Mouse (Mus musculus) embryonic facial prominence, embryonic 12.5 days (tissue): ENCODE results near the gene Mob3a. TPM values are rescaled to one million over a fixed set of nuclear protein-coding genes. Genes with fewer than 3 reads are reported as not detected.

Source experiments
- ATAC-seq: fragments of 200-750 bp; cut with Nextera tagmentation; 2 replicates; pipeline ENCODE4 v1.8.0; 2017; ENCODE audit not compliant: insufficient number of reproducible peaks, insufficient read depth, low FRiP score, low TSS enrichment
- H3K27ac ChIP-seq: fragments of 300-500 bp; sonication (generic); 2 replicates; pipeline ENCODE4 v1.5.1; 2016; ENCODE audit warnings: mild to moderate bottlenecking
- H3K27me3 ChIP-seq: fragments of 300-500 bp; sonication (generic); 2 replicates; pipeline ENCODE4 v1.6.1; 2016; ENCODE audit warnings: mild to moderate bottlenecking, moderate library complexity
- H3K36me3 ChIP-seq: fragments of 300-500 bp; sonication (generic); 2 replicates; pipeline ENCODE4 v1.6.1; 2016; ENCODE audit warnings: mild to moderate bottlenecking
- H3K4me1 ChIP-seq: fragments of 300-500 bp; sonication (generic); 2 replicates; pipeline ENCODE4 v1.6.1; 2016
- H3K4me2 ChIP-seq: fragments of 300-500 bp; sonication (generic); replicated peaks from 2 replicates; pipeline ENCODE4 v1.6.1; 2016; ENCODE audit warnings: mild to moderate bottlenecking, moderate library complexity
- H3K4me3 ChIP-seq: fragments of 300-500 bp; sonication (generic); 2 replicates; pipeline ENCODE4 v1.5.1; 2016; ENCODE audit warnings: mild to moderate bottlenecking
- H3K9ac ChIP-seq: fragments of 300-500 bp; sonication (generic); 2 replicates; pipeline ENCODE4 v1.6.1; 2016; ENCODE audit warnings: mild to moderate bottlenecking, moderate library complexity
- H3K9me3 ChIP-seq: fragments of 300-500 bp; sonication (generic); 2 replicates; pipeline ENCODE4 v1.6.1; 2016; ENCODE audit warnings: mild to moderate bottlenecking, moderate library complexity
- WGBS: fragments of 180-500 bp; shearing (Covaris S2); methylation state at CpG from one replicate; pipeline ENCODE4 v1.1.7; 2016; 5-methylcytosine and 5-hydroxymethylcytosine counted together
- polyA plus RNA-seq: library from polyadenylated mRNA; unstranded; fragments of >200 nt; fragmentation: Nextera tagmentation; extraction: Ambion mirVana; gene quantifications from 2 replicates; pipeline ENCODE4 v1.2.1, GENCODE M21; 2016

Gene Mob3a
- polyA plus RNA-seq, 1 experiment from 2014 or later = 57.4 TPM

DNA sequence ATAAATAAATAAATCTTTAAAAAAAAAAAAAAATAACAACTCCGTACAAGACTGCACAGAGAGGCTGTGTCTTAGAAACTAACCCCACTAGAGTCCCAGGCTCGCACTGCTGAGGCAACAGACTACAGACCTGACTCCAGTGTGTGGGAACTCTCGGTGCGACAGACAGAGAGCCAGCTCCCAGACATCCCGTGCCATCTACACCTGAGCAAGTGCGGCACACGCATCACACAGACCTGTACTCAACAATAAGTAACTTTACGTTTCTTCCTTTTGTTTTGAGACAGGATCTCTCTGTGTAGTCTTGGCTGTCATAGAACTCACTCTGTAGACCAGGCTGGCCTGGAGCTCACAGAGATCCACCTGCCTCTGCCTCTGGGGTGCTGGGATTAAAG is 4.4 kb downstream of the Mob3a start:
- peaks cover 20% of the 10 kb centered on the region for H3K36me3 ChIP-seq
- H3K9ac ChIP-seq = no peak overlapping the region
- H3K4me3 ChIP-seq = no peak overlapping the region
- 91% methylated on average over 8 of the region's 8 CpGs for WGBS
- no peak overlapping the region for H3K27ac ChIP-seq
- no peaks in the 10 kb centered on the region for H3K9me3 ChIP-seq
- no peak for ATAC-seq
- no peaks in the 10 kb centered on the region for H3K27me3 ChIP-seq
- H3K4me2 ChIP-seq = no peak overlapping the region
- peaks cover 13% of the 10 kb centered on the region for H3K4me1 ChIP-seq

DNA sequence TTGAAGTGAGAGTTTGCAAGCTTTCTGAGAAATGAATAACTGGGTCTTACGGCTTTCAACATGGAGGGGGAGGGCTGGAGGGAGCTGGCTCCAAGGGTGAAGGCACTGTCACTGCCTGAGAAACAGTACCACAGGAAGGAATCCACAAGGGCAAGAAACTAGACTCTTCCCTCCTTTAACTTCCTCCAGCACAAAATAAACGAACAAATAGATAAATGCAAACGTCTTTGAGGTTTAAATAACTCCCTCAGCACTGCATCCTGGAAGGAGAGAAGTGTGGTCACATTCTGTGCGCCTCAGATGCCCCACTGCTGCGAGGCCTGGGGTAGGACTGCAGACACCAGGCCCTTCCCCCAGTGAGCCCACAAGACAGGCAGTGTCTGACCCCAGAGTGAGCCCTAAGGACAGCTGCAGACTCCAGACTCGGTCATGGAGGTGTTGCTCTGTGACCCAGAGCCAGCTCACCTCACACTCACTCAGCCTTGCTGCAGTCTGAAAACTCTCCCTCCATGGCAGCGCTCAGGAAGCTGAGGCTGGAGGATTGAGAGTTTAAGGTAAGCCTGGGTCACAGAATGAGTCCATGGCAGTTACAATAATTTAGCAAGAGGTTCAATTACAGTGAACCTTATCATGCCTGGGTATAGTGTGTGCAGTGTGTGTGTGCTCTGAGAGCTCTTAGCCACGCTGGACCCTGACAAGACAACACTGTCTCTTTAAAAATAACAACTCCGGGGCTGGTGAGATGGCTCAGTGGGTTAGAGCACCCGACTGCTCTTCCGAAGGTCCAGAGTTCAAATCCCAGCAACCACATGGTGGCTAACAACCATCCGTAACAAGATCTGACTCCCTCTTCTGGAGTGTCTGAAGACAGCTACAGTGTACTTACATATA is 5.0 kb downstream of the Mob3a start:
- no peak overlapping the region for H3K4me2 ChIP-seq
- no peak overlapping the region for H3K27ac ChIP-seq
- peaks cover 20% of the 10 kb centered on the region for H3K36me3 ChIP-seq
- ATAC-seq = no peak
- WGBS = 68% methylated on average over 12 of the region's 12 CpGs
- no peak overlapping the region for H3K4me3 ChIP-seq
- no peak overlapping the region for H3K9ac ChIP-seq
- H3K27me3 ChIP-seq = no peaks in the 10 kb centered on the region
- peaks cover 13% of the 10 kb centered on the region for H3K4me1 ChIP-seq
- no peaks in the 10 kb centered on the region for H3K9me3 ChIP-seq

DNA sequence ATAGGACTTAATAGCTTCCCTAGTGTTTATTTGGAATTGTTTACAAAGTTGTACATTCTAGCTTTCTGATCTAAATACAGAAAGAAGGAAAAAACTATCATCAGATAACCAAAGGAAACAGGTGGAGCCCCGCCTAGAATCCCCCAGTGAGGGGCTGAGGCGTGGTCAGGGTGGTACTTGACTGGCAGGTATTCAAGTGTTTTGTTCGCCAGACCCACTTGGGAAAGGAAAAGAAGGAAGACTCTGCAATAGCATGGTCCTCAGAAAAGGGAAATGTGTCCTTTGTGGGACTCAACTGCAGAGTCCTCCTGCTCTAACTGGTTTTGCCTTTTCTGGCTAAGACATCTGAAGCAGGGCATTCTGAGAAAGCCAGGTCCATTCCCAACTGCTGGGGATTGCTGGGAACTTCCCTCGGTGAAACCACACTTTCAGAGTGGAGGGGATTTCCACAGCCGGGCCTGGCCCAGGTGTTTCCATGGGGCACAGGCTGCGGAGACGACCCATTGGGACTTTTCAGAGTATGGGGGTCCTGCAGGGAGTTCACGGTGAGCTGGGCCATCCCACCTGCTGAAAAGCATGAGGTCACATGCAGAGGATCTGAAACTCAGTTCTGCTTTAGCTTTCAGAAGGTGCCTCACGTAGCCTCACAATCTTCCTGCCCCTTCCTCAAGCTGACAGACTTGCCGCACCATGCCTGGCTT is 5.8 kb downstream of the Mob3a start:
- Histone ChIP-seq H3K27ac (no peak overlapping the region), H3K4me1 (peaks cover 12% of the 10 kb centered on the region), H3K4me2 (no peak overlapping the region), H3K4me3 (no peak overlapping the region), H3K9me3 (no peaks in the 10 kb centered on the region), H3K36me3 (peaks cover 25% of the 10 kb centered on the region), H3K27me3 (no peaks in the 10 kb centered on the region), H3K9ac (no peak overlapping the region)
- WGBS = 75% methylated on average over 10 of the region's 10 CpGs
- no peak for ATAC-seq

DNA sequence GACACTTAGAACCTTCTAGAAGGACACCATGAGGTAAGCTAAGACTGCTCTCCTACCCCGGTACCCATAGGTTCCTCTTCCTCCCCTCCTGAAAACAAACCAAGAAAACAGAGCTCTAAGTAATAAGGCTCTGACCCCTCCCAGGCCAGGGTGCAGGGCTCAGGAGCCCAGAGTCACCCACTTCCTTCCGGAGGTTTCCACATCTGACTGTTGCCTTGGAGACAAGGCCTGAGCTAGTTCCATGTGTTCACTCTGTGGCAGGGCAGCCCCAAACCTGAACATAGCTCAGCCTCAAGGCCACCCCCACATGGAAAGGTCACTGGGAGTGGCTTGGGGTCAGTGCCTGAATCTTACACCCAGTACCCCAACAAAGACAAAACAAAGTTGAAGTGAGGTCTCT is 6.6 kb downstream of the Mob3a start:
- H3K4me3 ChIP-seq = no peak overlapping the region
- ATAC-seq = no peak
- 75% methylated on average over 2 of the region's 2 CpGs for WGBS
- no peak overlapping the region for H3K9ac ChIP-seq
- H3K9me3 ChIP-seq = no peaks in the 10 kb centered on the region
- peaks cover 4% of the 10 kb centered on the region; the same call in 1 of the 2 replicates for H3K4me1 ChIP-seq
- no peak overlapping the region for H3K27ac ChIP-seq
- peaks cover 32% of the 10 kb centered on the region for H3K36me3 ChIP-seq
- no peaks in the 10 kb centered on the region for H3K27me3 ChIP-seq
- no peak overlapping the region for H3K4me2 ChIP-seq

DNA sequence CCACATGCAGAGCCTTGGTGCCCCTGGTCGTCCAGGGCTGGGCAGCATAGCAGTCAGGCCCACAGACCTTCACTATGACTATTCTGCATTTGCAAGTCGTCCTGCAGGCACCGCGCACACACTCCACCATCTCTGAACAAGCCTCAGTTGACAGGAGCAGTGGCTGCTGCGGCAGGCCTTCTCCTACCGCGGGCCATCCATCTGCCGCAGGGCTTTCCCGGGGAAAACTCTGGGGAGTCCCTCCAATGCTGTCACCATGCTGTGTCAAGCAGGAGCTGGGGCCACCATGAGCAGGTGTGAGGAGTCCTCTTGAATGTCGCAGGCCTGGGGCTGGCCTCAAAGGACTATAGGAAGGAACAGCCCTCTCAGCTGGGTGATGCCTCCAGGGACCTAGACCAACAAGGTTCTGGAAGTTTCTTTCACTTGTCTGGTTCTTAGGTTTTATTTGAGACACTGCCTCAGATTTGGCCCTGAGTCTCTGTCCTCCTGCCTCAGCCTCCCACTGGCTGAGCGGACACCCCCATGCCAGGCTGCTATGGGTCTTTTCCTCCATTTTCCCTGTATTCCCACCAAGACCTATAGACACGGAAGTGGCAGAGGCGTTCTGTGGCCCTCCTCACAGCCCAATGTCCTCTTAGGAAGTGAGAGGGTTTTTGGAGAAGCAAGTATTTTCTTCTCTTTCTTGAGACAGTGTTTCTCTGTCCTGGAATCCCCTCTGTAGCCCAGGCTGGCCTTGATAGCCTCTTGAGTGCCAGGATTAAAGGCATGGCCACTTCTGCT is 7.4 kb downstream of the Mob3a start:
- Histone ChIP-seq H3K4me2 (no peak overlapping the region), H3K36me3 (peaks cover 41% of the 10 kb centered on the region), H3K4me3 (no peak overlapping the region), H3K9me3 (no peaks in the 10 kb centered on the region), H3K9ac (no peak overlapping the region), H3K4me1 (no peaks in the 10 kb centered on the region), H3K27ac (no peak overlapping the region), H3K27me3 (no peaks in the 10 kb centered on the region)
- ATAC-seq = no peak
- 89% methylated on average over 13 of the region's 13 CpGs for WGBS

DNA sequence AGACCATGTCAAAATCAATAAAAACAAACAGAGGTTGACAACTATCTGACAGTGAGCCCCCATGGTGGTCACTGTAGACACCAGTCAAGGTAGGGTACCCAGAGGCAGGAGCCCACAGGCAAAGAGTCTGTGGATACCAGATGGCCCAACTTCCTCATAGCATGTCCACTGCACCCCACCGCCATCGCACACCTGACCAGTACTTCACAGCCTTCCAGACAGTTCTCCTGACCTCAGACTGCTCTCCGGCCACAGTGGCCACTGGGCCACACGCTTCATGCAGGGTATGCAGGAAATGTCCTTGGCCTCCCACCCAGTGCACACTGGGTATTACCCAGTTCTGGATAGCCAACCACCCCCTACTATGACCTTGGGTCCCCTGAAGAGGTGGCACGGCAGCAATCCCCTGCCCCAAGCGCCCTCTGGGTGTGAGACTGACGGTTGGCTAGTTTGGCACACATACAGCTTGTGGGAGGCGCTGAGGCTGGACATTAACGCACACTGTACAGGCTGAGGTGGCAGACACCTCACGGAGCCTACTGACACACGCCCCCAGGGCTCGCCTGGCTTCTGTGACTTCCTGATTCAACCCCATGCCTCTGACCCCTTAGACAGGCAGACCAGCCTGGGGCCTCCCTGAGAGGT is 8.3 kb downstream of the Mob3a start:
- ATAC-seq = no peak
- no peaks in the 10 kb centered on the region for H3K4me1 ChIP-seq
- H3K27ac ChIP-seq = no peak overlapping the region
- 83% methylated on average over 12 of the region's 12 CpGs for WGBS
- H3K4me3 ChIP-seq = no peak overlapping the region
- no peak overlapping the region for H3K4me2 ChIP-seq
- no peaks in the 10 kb centered on the region for H3K9me3 ChIP-seq
- no peak overlapping the region for H3K9ac ChIP-seq
- no peaks in the 10 kb centered on the region for H3K27me3 ChIP-seq
- H3K36me3 ChIP-seq = peaks cover 43% of the 10 kb centered on the region

DNA sequence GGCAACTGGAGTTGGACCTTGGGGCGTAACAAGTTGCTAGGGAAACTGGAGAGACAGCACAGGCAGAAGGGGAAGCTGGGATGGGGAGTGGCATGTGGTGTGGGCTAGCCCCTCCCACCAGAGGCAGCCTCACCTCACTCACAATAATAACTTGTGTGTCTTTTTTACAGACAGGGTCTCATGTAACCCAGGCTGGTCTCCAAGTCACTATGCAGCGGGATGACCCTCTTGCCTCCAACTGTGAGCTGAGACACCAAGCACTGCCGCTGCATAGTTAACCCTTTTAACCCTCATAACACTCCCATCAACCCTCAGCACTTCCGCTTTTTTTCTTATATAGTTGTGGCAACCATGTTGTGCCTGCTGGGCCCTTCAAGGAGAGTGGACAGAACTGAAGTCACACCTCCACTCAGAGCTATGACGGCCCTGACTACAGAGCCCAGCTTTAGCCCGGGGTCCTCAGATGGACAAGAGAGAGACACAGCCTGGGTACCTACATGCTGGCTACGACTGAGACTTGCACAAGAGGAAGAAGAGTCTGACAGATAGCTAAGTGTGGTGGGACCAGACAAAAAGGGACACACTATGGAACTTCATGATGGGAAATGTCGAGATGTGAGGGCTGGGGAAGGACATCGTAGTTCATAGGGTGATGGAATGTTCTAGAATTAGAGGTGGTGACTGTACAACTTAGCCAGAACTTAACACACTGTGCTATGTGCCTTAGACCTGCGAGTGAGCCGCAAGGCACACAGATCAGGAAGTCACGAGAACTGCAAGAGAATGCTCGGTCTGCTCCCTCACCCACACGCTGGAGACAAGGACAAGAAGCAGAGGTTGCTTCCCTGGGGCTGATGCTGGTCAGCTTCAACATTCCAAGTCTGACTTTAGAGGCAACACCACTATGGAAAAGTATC is 9.3 kb downstream of the Mob3a start:
- Histone ChIP-seq H3K27ac (no peak overlapping the region), H3K4me2 (no peak overlapping the region), H3K36me3 (peaks cover 53% of the 10 kb centered on the region), H3K9ac (no peak overlapping the region), H3K4me1 (no peaks in the 10 kb centered on the region), H3K9me3 (no peaks in the 10 kb centered on the region), H3K27me3 (no peaks in the 10 kb centered on the region), H3K4me3 (no peak overlapping the region)
- ATAC-seq = no peak
- WGBS = 78% methylated on average over 14 of the region's 14 CpGs

DNA sequence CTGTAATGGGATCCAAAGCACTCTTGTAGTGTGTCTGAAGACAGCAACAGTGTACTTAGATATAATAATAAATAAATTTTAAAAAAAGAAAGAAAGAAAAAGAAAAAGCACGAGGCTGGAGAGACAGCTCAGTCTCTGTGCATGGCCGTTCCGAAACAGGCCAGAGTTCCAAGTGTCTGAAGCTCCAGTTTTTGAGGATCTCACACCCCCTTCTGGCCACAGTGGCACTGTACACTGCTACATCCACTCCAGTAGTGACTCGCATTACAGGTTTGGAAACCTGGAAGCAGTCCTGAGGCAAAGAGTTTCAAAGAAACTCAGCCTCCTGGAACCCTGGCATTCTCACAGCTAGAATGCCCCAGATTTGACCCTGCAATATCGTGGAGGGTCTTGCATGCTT is 13.9 kb downstream of the Mob3a start:
- H3K4me3 ChIP-seq = no peak overlapping the region
- H3K9ac ChIP-seq = no peak overlapping the region
- H3K4me1 ChIP-seq = no peaks in the 10 kb centered on the region
- no peak overlapping the region for H3K27ac ChIP-seq
- WGBS = 35% methylated on average over 5 of the region's 5 CpGs
- ATAC-seq = no peak
- peaks cover 73% of the 10 kb centered on the region for H3K36me3 ChIP-seq
- no peaks in the 10 kb centered on the region for H3K27me3 ChIP-seq
- H3K4me2 ChIP-seq = no peak overlapping the region
- H3K9me3 ChIP-seq = no peaks in the 10 kb centered on the region

DNA sequence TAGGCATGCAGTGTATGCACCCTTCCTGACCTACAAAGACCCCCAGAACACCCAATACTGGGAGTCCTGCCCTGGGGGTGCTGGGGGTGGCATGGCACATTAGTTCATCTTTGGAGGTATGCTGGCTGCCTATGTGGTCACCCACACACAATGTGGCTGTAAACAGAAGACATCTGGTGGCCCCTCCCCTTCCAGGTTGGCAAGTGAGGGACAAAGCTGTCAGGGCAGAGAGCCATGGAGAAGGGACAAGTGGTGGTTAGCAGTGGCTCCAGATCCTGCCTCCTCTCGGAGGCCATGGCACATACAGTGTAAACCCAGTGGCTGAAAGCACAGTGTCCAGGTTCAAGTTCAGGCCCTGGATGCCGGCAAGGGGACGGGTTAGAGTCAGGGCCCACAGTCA is 15.2 kb downstream of the Mob3a start:
- no peak overlapping the region for H3K27ac ChIP-seq
- H3K4me1 ChIP-seq = no peaks in the 10 kb centered on the region
- no peak overlapping the region for H3K9ac ChIP-seq
- no peaks in the 10 kb centered on the region for H3K27me3 ChIP-seq
- H3K4me3 ChIP-seq = no peak overlapping the region
- H3K9me3 ChIP-seq = no peaks in the 10 kb centered on the region
- peaks cover 70% of the 10 kb centered on the region for H3K36me3 ChIP-seq
- no peak for ATAC-seq
- H3K4me2 ChIP-seq = no peak overlapping the region
- 97% methylated on average over 3 of the region's 3 CpGs for WGBS

DNA sequence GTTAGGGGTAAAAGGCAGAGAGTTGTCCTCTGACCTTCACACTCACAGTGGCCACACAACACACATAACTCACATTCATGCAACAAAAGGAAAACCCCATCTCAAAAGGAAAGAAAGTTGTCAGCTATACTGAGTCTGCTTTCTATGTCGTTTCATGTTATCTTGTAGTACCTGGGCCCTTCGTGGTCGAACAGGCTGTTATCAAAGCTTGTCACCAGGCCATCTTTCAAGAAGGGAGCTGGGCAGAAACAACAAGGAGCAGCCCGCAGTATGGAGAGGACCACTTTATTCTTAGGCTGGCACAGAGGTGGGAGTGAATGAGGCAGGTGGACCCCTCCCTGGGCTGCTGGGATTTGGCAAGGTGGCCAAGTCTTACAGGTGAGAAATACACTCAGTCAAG is 16.8 kb downstream of the Mob3a start:
- Histone ChIP-seq H3K27me3 (no peaks in the 10 kb centered on the region), H3K9ac (no peak overlapping the region), H3K4me2 (no peak overlapping the region), H3K4me1 (no peaks in the 10 kb centered on the region), H3K27ac (no peak overlapping the region), H3K36me3 (peaks cover 56% of the 10 kb centered on the region), H3K4me3 (no peak overlapping the region), H3K9me3 (no peaks in the 10 kb centered on the region)
- whole genome bisulfite sequencing = 90% methylated on average over 4 of the region's 4 CpGs
- no peak for ATAC-seq

DNA sequence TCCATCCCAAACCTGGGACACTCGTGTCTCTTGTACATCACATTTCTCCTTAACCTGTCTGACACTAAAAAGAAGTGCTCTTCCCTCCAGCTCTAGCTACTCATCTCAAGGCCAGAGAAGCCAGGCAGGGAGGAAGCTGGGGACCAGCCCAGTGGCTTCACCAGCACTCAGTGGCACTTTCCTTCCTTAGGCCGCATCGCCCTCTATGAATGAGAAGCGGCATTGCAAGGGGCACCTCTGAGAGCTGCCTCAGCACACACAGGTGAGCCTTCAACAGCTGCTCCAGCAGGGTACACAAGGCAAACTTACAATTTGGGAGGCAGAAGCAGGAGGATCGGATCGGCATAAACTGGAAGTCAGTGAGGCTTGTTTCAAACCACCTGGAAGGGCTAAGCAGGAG is 17.6 kb downstream of the Mob3a start:
- H3K36me3 ChIP-seq = peaks cover 48% of the 10 kb centered on the region
- no peak overlapping the region for H3K27ac ChIP-seq
- ATAC-seq = no peak
- no peaks in the 10 kb centered on the region for H3K9me3 ChIP-seq
- H3K4me3 ChIP-seq = no peak overlapping the region
- 56% methylated on average over 6 of the region's 6 CpGs for WGBS
- H3K9ac ChIP-seq = no peak overlapping the region
- no peaks in the 10 kb centered on the region for H3K4me1 ChIP-seq
- H3K4me2 ChIP-seq = no peak overlapping the region
- H3K27me3 ChIP-seq = no peaks in the 10 kb centered on the region
